Mouse (Mus musculus): ENCODE measurements around the gene Fbxo28. TPM values are rescaled to one million over a fixed set of nuclear protein-coding genes. Genes with fewer than 3 reads are reported as not detected.

The Fbxo28 gene
- polyA plus RNA-seq (2014; fragmentation: Nextera tagmentation; extraction: Ambion mirVana): 33.5 and 40.9 TPM in 2 replicates

- under 1% methylated on average over 93 of the region's 93 CpGs for WGBS
- no peaks in the 10 kb centered on the region for H3K27me3 ChIP-seq (ENCODE audit: control insufficient read depth, insufficient read depth, low read length)
- H3K36me3 ChIP-seq (ENCODE audit: control insufficient read depth, insufficient read depth, low read length): no peaks in the 10 kb centered on the region
- peak; percentile 95 for ATAC-seq (ENCODE audit: low FRiP score, low TSS enrichment)
- H3K4me3 ChIP-seq (replicated peaks; ENCODE audit: low read depth, low read length): peak within 1 kb of the TSS; percentile 100
- H3K9ac ChIP-seq (replicated peaks; ENCODE audit: low read length): peak within 1 kb of the TSS; percentile 99
- peak within 1 kb of the TSS; percentile 90 for H3K27ac ChIP-seq (replicated peaks; ENCODE audit: low read depth, low read length)
- H3K4me1 ChIP-seq (ENCODE audit: control insufficient read depth, insufficient read depth, low read length): peaks cover 22% of the 10 kb centered on the region
- DNase-seq: peak; percentile 96
- peak within 1 kb of the TSS; percentile 74 for H3K4me2 ChIP-seq (ENCODE audit: low read length)
- H3K9me3 ChIP-seq (ENCODE audit: control insufficient read depth, low read length): no peaks in the 10 kb centered on the region
Measured at GRCm38 (mm10) chr1:182340821-182341781, at the start of gene Fbxo28. Gene Fbxo28, minus strand, starts transcription at chr1:182341629.

DNA sequence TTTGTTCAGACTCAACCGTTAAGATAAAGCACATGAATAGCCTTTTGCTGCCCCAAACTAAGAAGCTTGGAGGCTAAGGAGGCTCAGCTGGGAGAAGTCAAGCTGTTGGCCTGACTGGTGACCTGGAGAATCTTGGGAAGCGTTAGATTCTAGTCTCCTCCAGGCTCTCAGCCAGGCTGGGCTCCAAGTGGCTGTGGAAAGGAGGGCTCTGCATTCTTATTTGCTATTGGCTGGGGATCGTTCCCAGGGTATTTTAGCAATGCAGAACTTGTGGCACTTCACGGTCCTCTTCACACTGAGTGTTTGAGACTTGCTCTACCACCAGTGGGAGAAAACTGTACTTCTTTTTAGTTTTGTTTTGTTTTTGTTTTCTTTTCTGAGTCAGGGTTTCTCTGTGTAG, 47.3 kb upstream of the Fbxo28 start:
- H3K4me2 ChIP-seq (ENCODE audit: low read length): no peak overlapping the region
- no peak overlapping the region for H3K27ac ChIP-seq (replicated peaks; ENCODE audit: low read depth, low read length)
- H3K27me3 ChIP-seq (ENCODE audit: control insufficient read depth, insufficient read depth, low read length): no peaks in the 10 kb centered on the region
- H3K4me1 ChIP-seq (ENCODE audit: control insufficient read depth, insufficient read depth, low read length): no peaks in the 10 kb centered on the region
- 67% methylated on average over 4 of the region's 4 CpGs for WGBS
- H3K9me3 ChIP-seq (ENCODE audit: control insufficient read depth, low read length): no peaks in the 10 kb centered on the region
- DNase-seq: no peak
- no peak overlapping the region for H3K4me3 ChIP-seq (replicated peaks; ENCODE audit: low read depth, low read length)
- no peaks in the 10 kb centered on the region for H3K36me3 ChIP-seq (ENCODE audit: control insufficient read depth, insufficient read depth, low read length)
- ATAC-seq (ENCODE audit: low FRiP score, low TSS enrichment): no peak
- H3K9ac ChIP-seq (replicated peaks; ENCODE audit: low read length): no peak overlapping the region

GRCm38 (mm10) chr1:182386449-182386848, 45.0 kb upstream of the Fbxo28 start:
- Histone ChIP-seq H3K9me3 (ENCODE audit: control insufficient read depth, low read length) (no peaks in the 10 kb centered on the region), H3K4me3 (replicated peaks; ENCODE audit: low read depth, low read length) (no peak overlapping the region), H3K9ac (replicated peaks; ENCODE audit: low read length) (no peak overlapping the region), H3K36me3 (ENCODE audit: control insufficient read depth, insufficient read depth, low read length) (no peaks in the 10 kb centered on the region), H3K27ac (replicated peaks; ENCODE audit: low read depth, low read length) (no peak overlapping the region), H3K4me1 (ENCODE audit: control insufficient read depth, insufficient read depth, low read length) (no peaks in the 10 kb centered on the region; the same call in 1 of the 2 replicates), H3K27me3 (ENCODE audit: control insufficient read depth, insufficient read depth, low read length) (no peaks in the 10 kb centered on the region), H3K4me2 (ENCODE audit: low read length) (no peak overlapping the region)
- 87% methylated on average over 8 of the region's 8 CpGs for WGBS
- DNase-seq (no peak), ATAC-seq (ENCODE audit: low FRiP score, low TSS enrichment) (no peak)

- Histone ChIP-seq H3K36me3 (ENCODE audit: control insufficient read depth, insufficient read depth, low read length) (no peaks in the 10 kb centered on the region), H3K9me3 (ENCODE audit: control insufficient read depth, low read length) (no peaks in the 10 kb centered on the region), H3K27ac (replicated peaks; ENCODE audit: low read depth, low read length) (no peak overlapping the region), H3K27me3 (ENCODE audit: control insufficient read depth, insufficient read depth, low read length) (no peaks in the 10 kb centered on the region), H3K4me1 (ENCODE audit: control insufficient read depth, insufficient read depth, low read length) (no peaks in the 10 kb centered on the region; the same call in 1 of the 2 replicates), H3K4me3 (replicated peaks; ENCODE audit: low read depth, low read length) (no peak overlapping the region), H3K9ac (replicated peaks; ENCODE audit: low read length) (no peak overlapping the region), H3K4me2 (ENCODE audit: low read length) (no peak overlapping the region)
- DNase-seq: no peak
- WGBS: 22% methylated on average over 9 of the region's 9 CpGs
- no peak for ATAC-seq (ENCODE audit: low FRiP score, low TSS enrichment)
Measured at GRCm38 (mm10) chr1:182383096-182383495, 41.7 kb upstream of the Fbxo28 start.

GRCm38 (mm10) chr1:182381327-182381726, 39.9 kb upstream of the Fbxo28 start:
- Histone ChIP-seq H3K9ac (replicated peaks; ENCODE audit: low read length) (no peak overlapping the region), H3K36me3 (ENCODE audit: control insufficient read depth, insufficient read depth, low read length) (no peaks in the 10 kb centered on the region), H3K4me2 (ENCODE audit: low read length) (no peak overlapping the region), H3K4me1 (ENCODE audit: control insufficient read depth, insufficient read depth, low read length) (no peaks in the 10 kb centered on the region; the same call in 1 of the 2 replicates), H3K27me3 (ENCODE audit: control insufficient read depth, insufficient read depth, low read length) (no peaks in the 10 kb centered on the region), H3K27ac (replicated peaks; ENCODE audit: low read depth, low read length) (no peak overlapping the region), H3K4me3 (replicated peaks; ENCODE audit: low read depth, low read length) (no peak overlapping the region), H3K9me3 (ENCODE audit: control insufficient read depth, low read length) (no peaks in the 10 kb centered on the region)
- 76% methylated on average over 3 of the region's 3 CpGs for WGBS
- no peak for DNase-seq
- no peak for ATAC-seq (ENCODE audit: low FRiP score, low TSS enrichment)

DNA sequence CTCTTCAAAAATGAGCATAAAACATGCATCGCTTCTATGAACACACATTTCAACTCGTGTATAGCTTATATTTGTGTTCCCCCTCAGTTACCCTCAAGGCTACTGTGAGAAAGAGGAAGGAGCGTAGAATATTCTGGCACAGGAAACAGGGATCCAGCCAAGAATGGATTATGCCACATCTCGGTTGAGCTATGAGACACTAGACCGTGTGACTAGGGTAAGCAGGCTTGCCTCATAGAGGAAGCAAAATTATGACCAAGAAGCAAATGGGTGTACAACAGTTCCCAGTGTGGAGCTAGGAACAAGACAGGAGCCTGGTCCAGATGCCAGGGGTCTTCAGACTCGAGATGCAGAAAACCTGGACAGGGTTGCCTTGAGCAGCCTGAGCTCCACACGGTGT, 39.3 kb upstream of the Fbxo28 start:
- Histone ChIP-seq H3K27me3 (ENCODE audit: control insufficient read depth, insufficient read depth, low read length) (no peaks in the 10 kb centered on the region), H3K4me2 (ENCODE audit: low read length) (no peak overlapping the region), H3K4me1 (ENCODE audit: control insufficient read depth, insufficient read depth, low read length) (no peaks in the 10 kb centered on the region; the same call in 1 of the 2 replicates), H3K4me3 (replicated peaks; ENCODE audit: low read depth, low read length) (no peak overlapping the region), H3K27ac (replicated peaks; ENCODE audit: low read depth, low read length) (no peak overlapping the region), H3K36me3 (ENCODE audit: control insufficient read depth, insufficient read depth, low read length) (no peaks in the 10 kb centered on the region), H3K9ac (replicated peaks; ENCODE audit: low read length) (no peak overlapping the region), H3K9me3 (ENCODE audit: control insufficient read depth, low read length) (no peaks in the 10 kb centered on the region)
- 91% methylated on average over 7 of the region's 7 CpGs for WGBS
- no peak for DNase-seq
- no peak for ATAC-seq (ENCODE audit: low FRiP score, low TSS enrichment)

DNA sequence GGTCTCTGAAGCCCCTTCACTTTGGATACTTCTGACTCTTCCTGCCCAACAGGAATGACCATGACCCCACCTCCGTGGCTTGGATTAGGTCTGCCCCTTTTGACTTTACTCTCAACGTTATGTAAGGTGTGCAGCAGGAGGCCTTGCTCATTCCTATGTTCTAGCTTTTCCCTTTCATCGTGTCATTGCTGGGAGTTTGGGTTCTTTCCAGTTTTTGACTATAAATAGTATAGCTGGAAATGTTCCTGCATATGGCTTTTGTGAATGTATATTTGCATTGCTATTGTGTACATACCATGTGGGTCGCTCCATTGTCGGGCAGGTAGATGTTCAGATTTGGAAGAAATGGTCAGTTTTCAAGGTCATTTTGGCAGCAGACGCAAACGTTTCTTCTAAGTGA, 37.4 kb upstream of the Fbxo28 start:
- Histone ChIP-seq H3K9ac (replicated peaks; ENCODE audit: low read length) (no peak overlapping the region), H3K36me3 (ENCODE audit: control insufficient read depth, insufficient read depth, low read length) (no peaks in the 10 kb centered on the region), H3K4me1 (ENCODE audit: control insufficient read depth, insufficient read depth, low read length) (no peaks in the 10 kb centered on the region; the same call in 1 of the 2 replicates), H3K4me3 (replicated peaks; ENCODE audit: low read depth, low read length) (no peak overlapping the region), H3K4me2 (ENCODE audit: low read length) (no peak overlapping the region), H3K27me3 (ENCODE audit: control insufficient read depth, insufficient read depth, low read length) (no peaks in the 10 kb centered on the region), H3K27ac (replicated peaks; ENCODE audit: low read depth, low read length) (no peak overlapping the region), H3K9me3 (ENCODE audit: control insufficient read depth, low read length) (no peaks in the 10 kb centered on the region)
- ATAC-seq (ENCODE audit: low FRiP score, low TSS enrichment) (no peak), DNase-seq (no peak)
- WGBS: 87% methylated on average over 7 of the region's 7 CpGs

DNA sequence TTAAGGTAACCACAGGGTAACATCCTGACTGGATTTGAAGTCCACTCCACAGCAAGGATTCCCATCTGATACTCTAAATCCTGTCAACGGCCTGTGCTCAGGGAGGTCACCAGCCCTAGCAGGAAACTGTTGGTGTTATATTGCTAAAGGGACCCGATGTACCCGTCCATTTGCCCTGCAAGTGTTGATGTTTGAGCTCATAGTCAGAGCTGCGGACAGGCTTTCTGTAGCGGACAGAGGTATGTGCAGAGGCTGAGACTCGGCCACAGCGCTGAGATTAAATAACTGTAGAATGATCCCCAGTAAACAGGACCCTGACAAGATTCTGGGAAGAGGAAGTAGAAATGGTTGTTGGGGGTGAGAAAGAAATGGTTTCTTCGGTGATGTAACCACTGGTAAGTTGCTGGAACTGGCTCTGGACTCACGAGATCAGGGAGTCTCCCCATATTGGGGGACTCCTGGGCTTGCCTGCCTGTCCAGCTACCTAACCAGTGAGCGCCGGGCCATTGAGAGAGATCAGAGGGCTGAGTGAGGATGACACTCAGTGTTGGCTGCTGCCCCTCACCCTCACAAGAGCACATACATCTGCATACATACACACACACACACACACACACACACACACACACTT, 36.9 kb upstream of the Fbxo28 start:
- Histone ChIP-seq H3K36me3 (ENCODE audit: control insufficient read depth, insufficient read depth, low read length) (no peaks in the 10 kb centered on the region), H3K4me3 (replicated peaks; ENCODE audit: low read depth, low read length) (no peak overlapping the region), H3K4me1 (ENCODE audit: control insufficient read depth, insufficient read depth, low read length) (no peaks in the 10 kb centered on the region; the same call in 1 of the 2 replicates), H3K9me3 (ENCODE audit: control insufficient read depth, low read length) (no peaks in the 10 kb centered on the region), H3K27me3 (ENCODE audit: control insufficient read depth, insufficient read depth, low read length) (no peaks in the 10 kb centered on the region), H3K4me2 (ENCODE audit: low read length) (no peak overlapping the region), H3K9ac (replicated peaks; ENCODE audit: low read length) (no peak overlapping the region), H3K27ac (replicated peaks; ENCODE audit: low read depth, low read length) (no peak overlapping the region)
- ATAC-seq (ENCODE audit: low FRiP score, low TSS enrichment) (no peak), DNase-seq (no peak)
- 87% methylated on average over 11 of the region's 11 CpGs for WGBS

Data from midbrain, embryonic 14.5 days (tissue).